Mouse (Mus musculus): ENCODE data around the gene Rnf220.

Rnf220 gene

DNA sequence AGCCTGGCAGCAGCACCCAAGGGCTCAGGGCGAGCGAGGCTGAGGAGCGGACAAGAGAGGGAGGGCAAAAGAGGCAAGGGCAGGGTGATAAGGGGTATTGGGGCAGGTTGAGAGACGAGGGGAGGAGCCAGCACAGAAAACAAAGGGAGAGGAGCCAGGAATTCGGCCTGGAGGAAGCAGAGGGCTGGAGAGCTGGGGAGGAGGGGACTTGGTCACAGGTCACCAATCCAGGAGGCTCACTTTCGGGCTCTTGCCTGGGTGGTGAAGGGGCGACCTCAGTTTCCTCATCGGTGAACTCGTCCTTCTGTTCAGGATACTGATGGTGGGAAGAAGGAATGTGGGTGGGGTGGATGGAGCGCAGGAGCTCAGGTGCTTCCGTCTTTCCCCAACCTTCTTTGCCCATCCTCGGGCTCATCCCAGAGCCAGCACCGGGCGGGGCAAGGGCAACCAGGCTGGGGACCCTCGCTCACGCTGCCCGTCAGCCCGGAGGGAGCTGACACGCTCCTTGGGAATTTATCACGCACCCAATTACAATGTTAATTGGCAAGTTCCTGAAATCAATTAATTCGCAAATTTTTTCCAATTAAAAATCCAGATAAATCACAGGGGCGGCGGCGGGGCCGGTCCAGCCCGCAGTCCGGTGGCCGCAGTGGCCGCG lies 193.1 kb downstream of the Rnf220 start:
- no peak for DNase-seq (ENCODE audit: extremely low read depth, low read depth)

DNA sequence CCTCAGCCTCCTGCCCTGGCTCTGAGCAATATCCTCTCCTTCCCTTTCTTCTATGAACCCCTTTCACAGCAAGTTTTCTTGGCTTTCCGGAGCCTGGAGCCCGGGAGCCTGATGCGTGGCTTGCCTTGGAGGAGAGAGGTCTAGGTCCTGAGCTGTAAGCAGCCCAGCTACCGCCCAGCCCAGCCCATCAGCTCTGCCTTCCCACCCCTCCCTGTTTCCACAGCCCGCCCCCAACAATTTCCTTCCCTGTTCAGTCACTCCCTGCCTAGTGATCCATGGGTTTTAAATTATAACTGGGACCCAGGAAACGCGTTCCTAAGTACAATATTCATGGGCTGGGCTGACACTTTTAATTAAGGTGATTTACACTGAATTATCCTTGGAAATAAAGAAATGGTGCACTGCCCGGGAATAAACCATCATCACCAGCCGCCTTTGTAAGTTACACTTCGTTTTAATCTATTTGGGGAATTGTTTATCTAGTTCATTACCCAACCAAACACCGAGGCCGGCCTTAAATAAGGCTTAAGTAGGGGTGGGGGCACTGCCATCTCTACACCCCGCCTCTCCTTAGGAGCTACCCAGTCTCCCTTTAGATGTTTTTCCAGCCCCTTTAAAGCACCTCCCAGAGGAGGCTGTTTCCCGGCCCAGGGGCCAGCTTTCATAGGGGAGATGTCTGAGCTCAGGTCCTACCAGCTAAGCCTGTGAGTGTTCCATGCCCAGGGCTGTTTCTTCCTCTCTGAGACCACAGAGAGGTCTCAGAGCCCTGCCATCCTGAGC lies 194.6 kb downstream of the Rnf220 start:
- no peak for DNase-seq (ENCODE audit: extremely low read depth, low read depth)

DNA sequence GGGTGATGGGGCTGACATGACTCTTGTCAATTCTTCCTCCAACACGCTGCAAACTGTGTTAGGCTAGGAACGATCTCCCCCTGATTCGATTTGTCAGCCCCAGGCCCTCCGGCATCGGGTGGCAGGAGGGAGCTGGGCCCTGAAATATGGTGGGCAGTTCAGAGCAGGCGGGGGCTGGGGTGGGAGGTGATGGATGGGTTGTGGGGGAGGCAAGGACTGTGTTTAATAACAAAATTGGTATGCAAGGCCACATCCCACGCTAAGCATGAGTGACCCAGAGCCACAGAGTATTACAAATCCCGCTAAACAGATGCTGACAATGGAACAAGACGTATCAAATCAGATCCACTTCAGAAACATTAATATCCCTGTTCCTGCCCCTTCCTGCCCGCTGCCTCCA lies 196.9 kb downstream of the Rnf220 start:
- DNase-seq (ENCODE audit: extremely low read depth, low read depth) = no peak

- no peak for DNase-seq (ENCODE audit: extremely low read depth, low read depth)
These were observed 199.0 kb downstream of the Rnf220 start for GRCm38 (mm10) chr4:117297819-117298218.

GRCm38 (mm10) chr4:117296849-117297593 lies 199.8 kb downstream of the Rnf220 start:
- DNase-seq (ENCODE audit: extremely low read depth, low read depth) = no peak

DNA sequence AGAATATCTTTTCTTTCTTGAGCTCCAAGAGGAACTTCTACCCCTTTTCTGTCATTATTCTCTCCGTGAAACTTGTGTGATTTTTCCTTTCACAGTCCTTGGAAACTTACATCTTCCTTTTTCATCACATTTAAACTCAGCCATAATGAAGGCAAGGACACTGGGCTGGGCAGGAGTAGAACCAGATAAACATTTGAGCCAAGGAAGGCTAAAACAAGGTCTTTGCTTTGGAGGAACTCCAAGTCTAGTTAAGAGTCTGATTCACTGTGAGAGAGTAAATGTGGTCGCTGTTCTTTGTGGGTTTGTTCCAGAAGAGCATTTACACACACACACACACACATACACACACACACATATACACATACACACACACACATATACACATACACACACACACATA lies 205.2 kb downstream of the Rnf220 start:
- DNase-seq (ENCODE audit: extremely low read depth, low read depth) = no peak

GRCm38 (mm10) chr4:117288927-117289801 lies 207.7 kb downstream of the Rnf220 start:
- DNase-seq (ENCODE audit: extremely low read depth, low read depth) = peak; percentile 76

DNA sequence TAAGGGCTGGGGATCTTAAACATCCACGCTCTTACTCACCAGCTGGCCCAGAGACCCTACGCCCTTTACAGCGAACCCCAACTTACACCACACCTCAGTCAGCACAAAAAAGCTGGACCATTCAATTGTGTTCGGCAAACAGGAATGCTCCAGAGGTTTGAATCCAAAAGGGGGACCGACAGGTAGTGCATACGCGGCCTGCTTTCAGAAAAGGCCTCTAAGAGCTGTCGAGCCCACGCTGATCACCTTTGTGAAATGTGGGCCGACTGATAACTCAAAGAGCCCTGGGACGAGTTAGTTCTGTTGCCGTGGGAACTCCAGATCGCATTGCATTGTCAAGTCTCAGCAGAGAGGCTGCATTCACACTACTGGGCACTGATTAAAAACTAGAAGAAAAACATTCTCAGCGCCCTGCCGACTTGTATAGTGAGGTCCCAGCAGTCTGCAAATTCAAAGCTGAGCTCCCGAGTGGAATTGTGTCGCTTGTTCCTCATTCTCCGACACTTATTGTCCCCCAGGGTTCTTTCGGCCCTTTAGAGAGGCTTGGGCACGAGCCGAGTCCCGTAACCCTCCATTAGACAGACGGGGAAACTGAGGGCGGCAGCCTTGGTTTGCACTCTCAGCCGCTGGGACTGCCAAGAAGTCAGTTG lies 208.4 kb downstream of the Rnf220 start:
- DNase-seq (ENCODE audit: extremely low read depth, low read depth) = no peak

GRCm38 (mm10) chr4:117284363-117284762 lies 212.5 kb downstream of the Rnf220 start:
- DNase-seq (ENCODE audit: extremely low read depth, low read depth) = no peak

GRCm38 (mm10) chr4:117283271-117284191 lies 213.3 kb downstream of the Rnf220 start:
- DNase-seq (ENCODE audit: extremely low read depth, low read depth) = no peak

- DNase-seq (ENCODE audit: extremely low read depth, low read depth) = no peak
These were observed 215.6 kb downstream of the Rnf220 start for GRCm38 (mm10) chr4:117281090-117281845.

DNA sequence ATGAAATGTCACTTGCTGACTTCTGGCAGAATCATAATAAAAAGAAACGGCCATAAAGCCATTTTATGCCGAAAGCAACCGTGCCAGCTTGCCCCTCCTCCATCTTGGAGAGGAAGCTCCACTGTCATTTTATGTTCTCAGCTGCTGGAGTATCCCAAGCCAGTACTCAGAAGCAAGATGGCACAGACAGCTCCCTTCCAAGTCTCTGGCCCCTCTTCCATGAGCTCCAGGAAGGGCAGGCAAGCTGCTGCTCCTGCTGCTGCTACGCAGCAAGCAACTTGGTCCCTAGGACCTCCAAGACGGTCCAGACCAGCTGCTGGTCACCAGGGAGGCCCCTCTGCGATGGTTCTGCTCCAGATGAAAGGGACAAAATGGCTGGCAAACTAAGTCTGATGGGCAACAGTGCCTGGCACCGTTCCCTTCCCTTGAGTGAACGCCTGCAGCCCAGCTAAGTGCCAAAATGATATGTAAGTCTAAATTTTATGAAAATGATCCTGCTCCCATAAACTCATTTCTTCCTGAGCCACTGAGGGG lies 216.4 kb downstream of the Rnf220 start:
- no peak for DNase-seq (ENCODE audit: extremely low read depth, low read depth)

DNA sequence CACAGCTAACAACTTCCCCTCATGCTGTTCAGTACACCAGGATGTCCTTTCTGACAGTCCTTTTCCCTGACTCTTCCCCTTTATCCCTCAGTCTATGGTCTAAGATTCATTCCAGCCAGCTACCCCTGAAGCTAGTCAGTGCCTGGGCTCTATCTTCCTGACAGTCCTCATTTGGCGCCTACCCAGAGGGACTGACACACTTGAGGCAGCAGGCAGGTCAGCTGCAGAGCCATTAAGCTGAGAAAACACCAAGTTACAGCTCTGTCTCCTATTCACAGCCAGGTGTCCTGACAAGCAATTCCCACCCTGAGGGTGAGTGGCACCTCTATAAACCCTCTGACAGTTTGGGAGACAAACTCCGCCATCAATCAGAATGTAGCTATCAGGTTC lies 217.6 kb downstream of the Rnf220 start:
- DNase-seq (ENCODE audit: extremely low read depth, low read depth) = no peak

GRCm38 (mm10) chr4:117278381-117279252 lies 218.2 kb downstream of the Rnf220 start:
- no peak for DNase-seq (ENCODE audit: extremely low read depth, low read depth)

GRCm38 (mm10) chr4:117277687-117278086 lies 219.2 kb downstream of the Rnf220 start:
- DNase-seq (ENCODE audit: extremely low read depth, low read depth) = no peak

- no peak for DNase-seq (ENCODE audit: extremely low read depth, low read depth)
These were observed 219.8 kb downstream of the Rnf220 start for GRCm38 (mm10) chr4:117277021-117277420.

GRCm38 (mm10) chr4:117276281-117276711 lies 220.6 kb downstream of the Rnf220 start:
- DNase-seq (ENCODE audit: extremely low read depth, low read depth) = no peak

GRCm38 (mm10) chr4:117274720-117275119 lies 222.1 kb downstream of the Rnf220 start:
- DNase-seq (ENCODE audit: extremely low read depth, low read depth) = no peak

Measured in MEL-GATA-1-ER (cell line).